Mouse (Mus musculus) heart, postnatal 10 days (tissue): Measurements from ENCODE around the gene Rilp. TPM values are rescaled to one million over a fixed set of nuclear protein-coding genes. Genes with fewer than 3 reads are reported as not detected.

Experiments
- DNase-seq, 2 experiments: peaks; one replicate each; pipeline ENCODE4 v3.0.0; 2021
- intact Hi-C: fragments of 180-260 bp; cut with DNase I; formaldehyde crosslinking; loops from one replicate; pipeline ENCODE4 v1.15.1; 2025
- total RNA-seq, 2 experiments: library from RNA; stranded (reverse); gene quantifications; 2 replicates each; pipeline ENCODE4 v1.2.3; 2021

Gene Rilp
- total RNA-seq, 2 experiments from 2014 or later, result 32.2 to 34.5 TPM

DNA sequence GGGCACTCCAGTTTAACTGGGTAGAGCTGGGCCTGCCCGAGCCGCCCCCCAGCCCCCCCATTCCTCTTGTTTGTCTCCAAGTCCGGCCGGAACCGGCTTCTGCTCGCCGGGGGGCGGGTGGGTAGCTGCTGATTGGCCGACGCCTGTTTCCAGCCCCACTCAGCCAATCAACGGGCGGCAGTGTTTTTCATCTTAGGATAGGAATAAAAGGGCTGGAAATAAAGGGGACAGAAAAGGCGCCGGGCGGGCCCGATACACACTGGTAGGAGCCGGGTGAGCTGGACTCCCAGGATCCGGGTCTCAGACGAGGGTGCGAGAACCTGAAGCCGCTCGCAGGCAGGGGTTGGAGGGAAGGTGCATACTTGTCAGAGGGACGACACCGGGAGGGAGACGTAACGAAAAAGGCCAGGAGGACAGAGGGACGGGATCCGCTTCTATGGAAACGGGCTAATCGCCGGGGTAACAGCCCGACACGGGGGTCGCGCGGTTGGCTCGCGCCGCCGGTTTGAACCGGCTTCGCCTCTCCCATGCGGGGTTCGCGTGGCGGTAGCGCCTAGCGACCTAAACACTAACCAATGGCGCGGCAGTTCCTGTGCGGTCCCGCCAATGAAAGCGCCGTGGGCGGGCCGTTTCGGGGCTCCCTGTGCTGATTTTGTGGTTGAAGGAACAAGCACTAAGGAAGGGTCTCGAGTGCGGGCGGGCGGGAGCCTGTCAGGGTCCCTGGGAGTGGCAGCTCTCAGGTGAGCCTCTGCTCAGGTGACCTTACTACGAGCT lies 21.8 kb downstream of the Rilp start, which contains the start of gene Slc43a2:
Gene Slc43a2 (plus strand): TSS at position 226 of the 774 bp plus-strand sequence.
- peak; percentile 95 to 97 for DNase-seq
- intact Hi-C loops, result no loop called here

DNA sequence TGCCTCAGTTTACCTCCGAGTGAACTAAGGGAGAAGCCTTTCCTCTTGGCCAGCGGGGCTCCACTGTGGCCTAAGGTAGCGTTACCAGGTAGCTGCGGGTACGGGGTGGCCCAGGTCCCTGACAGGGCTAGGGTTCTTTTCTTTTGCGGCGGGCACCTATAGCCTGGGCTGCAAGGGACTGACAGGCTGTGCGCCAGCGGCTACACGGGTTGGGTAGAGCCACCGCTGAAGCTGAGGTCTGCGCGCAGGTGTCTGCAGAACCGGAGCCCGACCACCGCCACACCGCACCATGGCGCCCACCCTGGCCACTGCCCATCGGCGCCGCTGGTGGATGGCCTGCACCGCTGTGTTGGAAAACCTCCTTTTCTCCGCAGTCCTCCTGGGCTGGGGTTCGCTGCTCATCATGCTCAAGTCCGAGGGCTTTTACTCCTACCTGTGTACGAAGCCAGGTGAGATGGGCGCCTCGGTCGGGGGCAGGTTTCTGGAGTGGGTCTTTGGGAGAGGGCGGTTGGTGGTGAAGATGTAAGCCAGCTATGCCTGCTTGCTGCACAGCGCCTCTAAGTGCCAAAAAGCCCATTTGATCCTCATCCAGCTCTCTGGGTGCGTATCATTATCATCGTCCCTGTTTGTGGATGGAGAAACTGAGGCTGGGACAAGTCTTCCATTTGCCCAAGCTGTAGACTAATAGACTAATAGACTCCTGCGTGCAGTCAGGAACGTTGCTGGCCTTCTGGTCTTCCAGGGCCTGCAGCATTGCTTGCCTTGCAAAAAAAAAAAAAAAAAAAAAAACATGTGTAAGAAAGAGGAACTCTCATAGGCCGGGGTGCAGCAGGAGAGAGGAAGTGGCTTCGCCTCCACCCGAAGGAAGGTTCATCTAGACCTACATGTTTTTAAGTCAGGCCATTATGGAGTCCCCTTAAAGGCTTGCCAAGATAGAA lies 22.7 kb downstream of the Rilp start:
- intact Hi-C loops, result no loop called here
- DNase-seq, result peak in 1 of 2 experiments; percentile 52

DNA sequence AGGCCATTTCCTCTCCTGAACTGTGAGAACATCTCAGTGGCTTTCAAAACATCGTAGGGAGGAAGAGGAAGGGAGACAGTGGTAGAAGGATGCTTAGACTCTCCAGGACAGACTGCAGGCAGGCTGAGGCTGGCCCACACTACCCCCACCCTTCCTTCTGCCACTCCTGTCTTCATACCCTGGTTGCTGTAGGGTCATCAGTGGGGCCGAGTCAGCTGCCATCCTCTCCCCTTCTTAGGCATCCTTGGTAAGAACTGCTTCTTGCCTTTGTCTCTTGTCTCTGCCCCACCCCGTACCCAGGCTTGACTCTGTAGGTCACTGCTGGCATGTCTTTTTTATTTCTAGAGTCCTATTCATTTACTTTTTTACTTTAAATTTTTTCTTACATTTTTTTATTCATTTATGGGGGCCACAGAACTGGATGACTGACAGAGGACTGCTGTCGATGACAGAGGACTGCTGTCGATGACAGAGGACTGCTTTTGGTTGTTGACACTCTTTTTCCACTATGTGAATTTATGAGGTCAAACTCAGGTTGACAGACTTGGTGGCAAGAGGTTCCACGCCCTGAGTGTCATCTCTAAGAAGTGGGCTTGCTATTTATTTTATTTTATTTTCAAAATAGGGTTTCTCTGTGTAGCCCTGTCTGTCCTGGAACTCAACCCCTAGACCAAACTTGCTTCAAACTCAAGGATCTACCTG lies 23.6 kb downstream of the Rilp start:
- intact Hi-C loops, result no loop called here
- no peak for DNase-seq

DNA sequence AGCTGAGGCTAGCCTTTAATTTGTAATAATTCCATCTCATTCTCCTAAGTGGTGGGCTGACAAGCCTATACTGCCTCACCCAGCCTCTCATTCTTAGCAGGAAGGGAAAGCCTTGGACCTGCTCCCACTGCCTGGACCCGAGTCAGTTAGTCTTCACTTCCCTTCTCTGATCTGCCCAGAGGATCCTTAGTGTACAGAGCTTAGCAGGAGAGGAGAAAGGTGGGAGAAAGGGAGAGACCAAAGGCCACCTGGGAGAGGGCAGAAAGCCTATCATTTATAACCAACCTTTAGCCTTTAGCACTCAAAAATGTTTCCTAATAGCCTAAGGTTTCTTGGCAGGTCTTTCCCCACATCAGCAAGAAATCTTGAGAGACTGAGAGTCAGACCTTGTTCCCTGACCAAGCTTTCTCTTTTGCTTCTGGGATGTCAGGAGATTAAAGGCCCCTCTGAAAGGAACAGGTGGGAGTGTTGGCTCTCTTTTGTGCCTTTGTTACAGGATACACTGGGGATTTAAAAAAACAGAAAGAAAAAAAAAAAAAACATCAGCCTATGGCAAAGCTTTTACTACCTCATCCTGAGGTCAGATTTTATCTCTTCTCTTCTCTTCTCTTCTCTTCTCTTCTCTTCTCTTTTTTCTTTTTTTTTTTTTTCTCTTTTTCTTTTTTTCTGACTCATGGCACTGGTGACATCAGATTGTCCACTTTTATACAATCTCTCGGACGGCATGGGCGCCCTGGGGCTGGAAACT lies 24.6 kb downstream of the Rilp start:
- no peak for DNase-seq
- intact Hi-C loops, result no loop called here

DNA sequence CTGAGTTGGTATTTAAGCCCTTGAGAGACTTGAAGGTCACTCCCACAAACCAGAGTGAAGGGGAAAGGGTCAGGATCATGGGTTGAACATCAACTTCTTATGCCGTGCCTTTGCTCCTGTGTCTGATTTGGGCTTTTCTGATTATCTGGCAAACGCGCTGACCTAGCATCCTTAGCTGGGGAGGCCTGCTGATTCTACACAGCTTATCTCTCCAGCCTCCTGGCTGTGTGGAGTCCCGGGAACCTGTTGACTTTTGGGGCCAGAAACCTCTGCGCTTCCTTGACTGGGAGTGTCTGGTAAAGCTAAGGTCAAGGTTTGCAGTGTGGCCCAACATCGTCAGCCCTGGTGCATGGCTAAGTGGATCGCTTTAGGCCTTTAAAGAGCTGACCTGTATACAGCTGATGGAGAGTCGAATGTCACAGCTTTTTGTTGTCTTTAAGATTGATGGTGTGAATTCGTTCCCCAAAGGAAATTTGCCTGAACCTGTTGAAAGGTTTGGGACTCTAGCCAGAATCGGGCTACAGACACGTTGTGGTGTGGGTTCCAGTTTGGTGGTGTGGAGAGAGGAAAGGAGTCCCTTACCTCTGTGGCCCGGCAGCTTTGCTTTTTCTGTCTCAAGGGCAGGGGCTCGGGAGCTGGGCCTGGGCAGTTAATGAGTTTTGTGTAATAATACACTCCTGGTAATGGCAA lies 25.4 kb downstream of the Rilp start:
- DNase-seq, result no peak
- intact Hi-C loops, result no loop called here

DNA sequence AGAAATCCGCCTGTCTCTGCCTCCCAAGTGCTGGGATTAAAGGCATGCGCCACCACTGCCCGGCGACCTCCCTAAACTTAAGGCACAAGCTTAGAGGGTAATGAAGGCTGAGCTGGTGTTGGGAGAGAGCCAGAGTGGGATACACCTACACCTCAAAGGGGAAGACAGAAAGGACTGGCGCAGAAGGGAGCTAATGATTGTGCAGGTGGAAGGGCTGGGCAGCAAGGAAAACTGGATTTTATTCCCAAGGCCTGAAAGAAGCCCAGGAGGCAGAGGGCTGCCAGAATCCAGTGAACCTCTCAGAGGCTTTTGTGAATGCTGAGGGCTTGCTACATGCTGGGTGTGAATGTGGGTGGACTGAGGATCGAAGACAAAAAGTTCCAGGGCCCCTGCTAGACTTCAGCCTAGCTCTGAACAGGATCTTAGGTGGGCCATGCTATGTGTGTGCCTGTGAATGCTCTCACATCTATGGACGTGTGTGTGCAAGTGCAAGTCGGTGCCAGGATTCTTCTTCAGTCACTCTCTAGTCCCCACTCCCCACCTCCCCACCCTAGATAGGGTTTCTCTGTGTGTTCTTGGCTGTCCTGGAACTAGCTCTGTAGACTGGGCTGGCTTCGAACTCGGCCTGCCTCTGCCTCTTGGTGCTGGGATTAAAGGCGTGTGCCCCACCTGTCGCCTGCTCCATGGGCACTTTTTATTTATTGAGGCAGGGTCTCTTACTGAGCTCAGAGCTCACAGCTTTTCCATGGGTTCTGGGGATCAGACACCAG lies 26.5 kb downstream of the Rilp start:
- DNase-seq, result no peak
- intact Hi-C loops, result no loop called here

DNA sequence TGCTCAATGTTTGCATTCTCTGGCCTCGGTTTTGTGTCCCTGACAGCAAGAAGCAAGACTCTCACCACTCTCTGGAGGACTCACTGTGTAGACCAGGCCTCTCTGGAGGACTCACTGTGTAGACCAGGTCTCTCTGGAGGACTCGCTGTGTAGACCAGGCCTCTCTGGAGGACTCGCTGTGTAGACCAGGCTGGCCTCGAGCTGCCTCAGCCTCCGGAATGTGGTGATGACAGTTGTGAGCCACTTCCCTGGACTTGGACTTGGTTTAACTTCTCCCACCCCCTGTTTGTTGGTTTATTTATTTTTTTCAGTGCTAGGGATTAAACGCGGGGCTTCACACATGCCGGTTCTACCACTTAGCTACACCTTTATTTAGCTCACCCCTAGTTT lies 27.1 kb downstream of the Rilp start:
- intact Hi-C loops, result no loop called here

DNA sequence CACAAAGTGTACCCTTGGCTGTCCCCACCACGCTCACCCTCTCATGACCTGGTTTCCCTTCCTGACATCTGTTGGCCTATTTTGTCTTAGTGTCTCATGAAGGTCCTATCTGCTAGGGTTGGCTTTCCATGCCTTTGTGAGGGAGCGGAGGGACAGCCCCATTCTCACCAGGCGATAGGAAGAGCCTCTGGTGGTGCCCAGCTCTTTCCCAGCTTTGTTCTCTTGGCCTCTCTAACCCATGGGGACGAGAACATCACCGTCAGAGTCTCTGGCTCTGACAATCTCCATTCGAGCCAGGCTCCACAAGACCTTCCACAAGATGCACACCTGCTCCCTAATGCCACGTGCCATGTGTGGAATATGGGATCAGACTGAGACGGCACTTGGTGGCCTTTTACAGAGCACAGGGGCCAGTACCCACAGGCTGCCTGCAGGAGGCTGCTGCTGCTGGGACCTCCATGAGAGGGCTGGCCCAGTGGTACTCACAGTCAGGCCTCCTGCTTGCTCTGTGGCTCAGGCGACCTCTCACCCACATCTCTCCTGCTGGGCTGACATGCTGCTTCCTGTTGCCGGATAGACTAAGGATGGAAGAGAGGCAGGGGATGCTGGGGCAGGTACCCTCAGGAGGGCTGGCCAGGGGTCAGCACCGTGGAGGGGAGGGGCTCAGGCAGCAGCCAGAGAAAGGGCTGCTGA lies 27.7 kb downstream of the Rilp start:
- DNase-seq, result peak in 1 of 2 experiments; percentile 57
- intact Hi-C loops, result no loop called here

More for the DNA sequence above, 27.1 kb downstream of the Rilp start:
- no peak for DNase-seq

DNA sequence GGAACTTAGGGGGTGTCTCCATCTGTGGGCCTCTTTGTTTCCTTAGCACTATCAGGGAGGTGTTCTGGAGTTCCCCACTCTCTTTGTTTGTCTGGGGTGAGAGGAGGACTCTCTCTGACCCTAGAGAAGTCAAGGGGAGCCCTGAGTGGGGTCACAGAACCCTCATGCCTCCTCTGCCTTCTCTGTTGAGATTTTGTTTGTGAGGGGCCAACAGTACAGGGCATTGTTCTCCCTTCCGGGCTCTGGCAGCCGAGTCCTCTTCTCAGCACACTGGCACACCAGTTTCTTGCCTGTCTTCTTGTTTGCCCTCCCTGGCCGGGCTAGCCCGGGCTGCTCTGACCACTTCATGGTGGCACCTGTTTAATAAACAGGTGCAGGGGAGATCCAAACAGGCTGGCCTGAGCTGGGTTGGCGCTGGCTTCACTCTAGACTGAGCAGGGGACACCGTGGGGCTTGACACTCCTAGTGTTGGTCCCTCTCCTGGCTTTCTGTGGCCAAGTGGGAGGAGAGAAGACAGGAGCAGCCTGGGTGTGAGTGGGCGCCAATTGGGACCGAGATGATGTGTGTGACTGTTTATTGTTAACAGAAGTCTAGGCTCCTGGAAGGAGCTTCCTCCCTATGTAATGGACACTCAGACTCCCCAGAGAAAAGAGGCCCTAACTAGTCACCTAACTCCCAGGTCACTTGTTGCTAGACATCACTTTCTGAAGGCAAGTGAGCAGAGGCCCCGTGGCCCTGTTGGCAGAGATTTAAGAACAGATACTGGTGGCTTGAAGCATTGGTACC lies 28.5 kb downstream of the Rilp start:
- DNase-seq, result no peak
- intact Hi-C loops, result no loop called here

DNA sequence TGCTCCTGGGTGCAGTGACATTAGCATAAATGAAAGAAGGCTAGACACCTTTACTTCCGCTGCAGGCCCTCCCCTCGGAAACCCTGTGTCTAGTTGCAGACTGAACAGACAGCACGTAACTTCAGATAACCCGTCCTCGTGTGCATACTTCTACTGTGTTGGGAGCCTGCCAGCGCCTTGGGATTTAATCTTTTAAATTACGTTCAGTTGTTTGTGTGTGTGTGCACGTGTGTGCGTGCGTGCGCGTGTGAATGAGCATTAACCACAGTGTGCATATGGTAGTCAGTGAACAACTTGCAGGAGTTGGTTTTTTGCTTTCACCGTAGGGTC lies 29.0 kb downstream of the Rilp start:
- intact Hi-C loops, result no loop called here
- no peak for DNase-seq

DNA sequence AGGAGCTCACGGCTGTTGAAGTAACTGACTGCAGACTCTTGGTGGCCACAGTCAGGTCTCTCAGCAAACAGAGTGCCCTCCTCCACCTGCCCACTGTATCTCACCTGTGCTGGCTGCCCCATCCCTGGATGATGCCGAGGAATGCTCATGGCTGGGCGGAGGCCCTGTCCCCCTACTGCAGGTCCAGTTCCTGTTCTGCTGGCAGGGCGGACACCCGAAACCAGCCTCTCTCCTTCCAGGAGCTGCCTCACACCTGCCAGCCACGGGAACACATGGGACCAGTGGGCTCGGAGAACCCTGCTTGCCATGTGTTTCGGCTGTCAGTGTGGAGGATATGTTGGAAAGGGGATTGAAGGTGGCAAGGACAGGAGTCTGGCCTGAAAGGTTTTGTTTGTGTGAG lies 30.3 kb downstream of the Rilp start:
- intact Hi-C loops, result no loop called here
- DNase-seq, result no peak

DNA sequence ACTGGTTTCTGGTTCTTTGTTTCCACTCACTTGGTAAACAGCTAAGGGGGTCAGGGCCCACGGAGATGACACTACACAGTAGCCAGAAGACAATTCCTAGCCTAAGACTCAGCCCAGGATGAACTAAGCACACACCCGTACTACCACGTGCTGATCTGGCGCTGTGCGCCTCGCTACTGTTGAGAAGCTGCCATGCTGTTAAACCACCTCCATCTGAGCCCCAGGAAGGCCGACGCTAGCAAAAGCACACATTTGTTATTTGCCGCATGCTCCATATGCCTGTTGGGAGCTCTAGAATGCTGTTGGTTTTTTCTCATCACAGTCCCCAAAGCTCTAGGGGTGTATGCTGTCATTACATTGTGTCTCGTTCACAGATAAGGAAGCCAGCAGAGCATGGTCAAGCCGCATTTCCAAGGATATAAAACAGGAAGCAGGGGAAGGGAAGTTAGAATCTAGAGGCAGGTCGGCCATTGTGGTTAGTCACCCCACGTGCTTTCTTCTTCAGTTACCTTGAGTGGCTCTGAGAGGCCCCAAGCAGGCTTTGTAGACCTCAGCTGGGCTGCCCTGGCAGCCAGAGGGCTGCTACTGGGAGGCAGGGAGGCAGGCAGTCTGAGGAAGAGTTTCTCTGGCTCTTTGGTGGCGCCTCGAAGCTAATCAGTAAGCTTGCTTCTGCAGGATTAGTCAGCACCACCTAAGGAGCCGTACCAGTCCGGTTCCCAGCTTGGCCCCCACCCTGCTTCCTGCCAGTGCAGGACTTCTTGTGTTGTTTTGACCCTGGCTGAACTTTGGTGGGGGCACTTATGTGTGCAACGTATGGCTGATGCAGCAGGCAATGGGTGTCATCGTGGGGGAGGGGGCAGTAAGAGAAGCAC lies 31.1 kb downstream of the Rilp start:
- intact Hi-C loops, result no loop called here
- DNase-seq, result no peak

DNA sequence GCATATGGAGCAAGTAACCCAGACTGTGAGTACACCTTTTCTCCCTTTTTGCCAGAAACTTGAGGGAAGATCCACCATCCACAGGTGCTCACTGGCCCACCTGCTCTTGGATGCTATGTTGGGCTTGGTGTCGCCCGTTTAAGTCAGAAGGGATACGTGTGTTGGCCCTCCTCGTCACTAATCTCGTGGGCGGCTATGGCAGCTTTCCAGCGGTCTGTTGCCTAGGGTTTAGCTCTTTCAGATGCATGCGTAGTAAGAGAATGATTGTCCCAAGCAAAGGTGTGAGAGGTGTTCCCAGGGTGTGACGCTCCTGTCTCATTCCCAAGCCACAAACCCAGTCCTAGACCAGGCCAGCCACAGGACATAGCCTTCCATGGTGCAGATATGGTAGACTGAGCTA lies 34.8 kb downstream of the Rilp start:
- DNase-seq, result no peak
- intact Hi-C loops, result no loop called here

DNA sequence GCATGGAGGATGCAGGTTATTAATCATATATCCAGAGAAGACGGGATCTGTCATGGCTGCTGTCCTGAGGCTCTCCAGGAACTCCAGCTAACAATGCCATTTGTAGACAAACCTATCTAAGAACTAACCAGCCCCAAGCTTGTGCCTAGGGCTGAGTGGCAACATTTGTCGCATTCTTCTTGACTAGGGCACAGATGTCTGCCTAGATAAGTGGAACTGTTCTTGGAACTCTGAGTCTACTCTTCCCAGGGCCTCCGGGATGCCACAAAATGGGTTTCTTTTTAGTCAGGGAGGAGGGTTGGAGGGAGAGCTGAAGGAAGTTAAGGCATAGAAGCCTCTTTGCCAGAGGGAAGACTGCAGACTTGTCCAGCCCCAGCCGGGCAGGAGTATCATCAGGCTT lies 36.2 kb downstream of the Rilp start:
- DNase-seq, result no peak
- intact Hi-C loops, result no loop called here

DNA sequence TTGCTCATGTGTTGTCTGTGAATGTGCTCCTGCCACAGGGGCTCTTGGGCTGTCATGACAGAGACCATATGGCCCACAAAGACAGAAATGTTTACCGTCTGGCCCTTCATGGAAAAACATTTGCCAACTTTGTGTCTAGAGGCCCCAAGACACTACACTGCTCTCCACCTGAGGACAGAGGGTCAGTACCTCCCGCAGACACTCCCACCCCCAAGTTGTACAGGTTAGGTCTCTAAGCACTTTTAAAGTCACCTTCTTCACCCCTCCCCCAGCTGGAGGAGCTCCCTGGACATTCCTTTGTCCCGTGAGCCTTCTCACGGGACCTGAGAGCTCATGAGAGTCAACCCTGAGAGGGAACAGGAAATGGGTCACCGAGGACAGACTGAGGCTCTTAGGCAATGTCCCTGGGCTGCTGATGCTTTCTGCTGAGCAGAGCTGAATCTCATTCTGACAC lies 39.8 kb downstream of the Rilp start:
- intact Hi-C loops, result no loop called here
- no peak for DNase-seq

DNA sequence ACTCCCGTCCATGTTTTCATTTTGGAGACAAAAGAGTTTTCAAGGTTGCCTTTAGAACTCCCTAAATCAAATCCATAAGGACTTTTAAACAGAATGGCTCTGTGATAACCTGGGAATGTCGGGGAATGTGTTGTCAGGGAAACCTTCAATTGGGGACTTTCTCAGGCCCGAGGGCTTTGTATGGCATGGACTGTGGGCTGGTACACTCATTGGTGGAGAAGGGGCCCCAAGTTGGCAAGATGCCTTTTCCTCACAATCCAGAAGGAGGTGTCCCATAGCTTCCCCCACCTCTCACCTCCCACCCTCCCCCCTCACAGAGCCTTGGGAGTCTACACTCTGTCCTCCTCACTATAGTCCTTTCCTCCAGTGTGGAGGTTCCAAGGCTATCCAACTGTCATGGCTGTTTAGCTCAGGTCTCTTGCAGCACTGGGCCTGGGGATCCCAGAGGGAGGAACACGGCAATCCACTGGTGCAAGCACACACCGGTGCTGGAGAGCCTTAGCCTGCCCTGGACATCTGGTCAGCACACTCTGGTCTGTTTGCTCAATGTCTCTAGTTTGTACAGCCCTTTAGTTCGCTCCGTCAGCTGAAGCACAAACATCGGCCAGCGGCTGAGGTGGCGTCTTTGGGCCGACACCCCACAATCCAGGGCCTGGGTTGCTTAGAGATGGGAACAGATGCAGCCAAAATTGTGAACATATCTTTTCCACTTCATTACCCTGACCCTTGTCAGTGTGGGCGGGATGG lies 40.5 kb downstream of the Rilp start:
- intact Hi-C loops, result no loop called here
- no peak for DNase-seq
